Mouse (Mus musculus) bone marrow, adult 2 months (tissue): ENCODE results near the gene Trove2. TPM values are rescaled to one million over a fixed set of nuclear protein-coding genes. Genes with fewer than 3 reads are reported as not detected.

Experiments
- H3K27ac ChIP-seq: fragments of 200-500 bp; 2 replicates; pipeline ENCODE4 v1.5.1; 2012; ENCODE audit warnings: low read depth, mild to moderate bottlenecking, control low read depth, inconsistent platforms, low read length; ENCODE audit not compliant: control insufficient read depth, poor library complexity, insufficient read depth
- H3K4me1 ChIP-seq: fragments of 200-500 bp; 2 replicates; pipeline ENCODE4 v1.6.1; 2011; ENCODE audit warnings: low read length; ENCODE audit not compliant: control insufficient read depth, insufficient read depth
- H3K4me3 ChIP-seq: fragments of 200-500 bp; replicated peaks from 2 replicates; pipeline ENCODE3; 2011; ENCODE audit warnings: mild to moderate bottlenecking, low read depth, low read length, control low read depth; ENCODE audit not compliant: control insufficient read depth
- CTCF ChIP-seq: fragments of 200-500 bp; IDR thresholded peaks from 2 replicates; pipeline ENCODE4 v1.5.1; 2011; ENCODE audit warnings: low read length, control low read depth; ENCODE audit not compliant: control insufficient read depth, insufficient read depth
- POLR2A ChIP-seq: fragments of 200-500 bp; IDR thresholded peaks from 2 replicates; pipeline ENCODE4 v1.6.1; 2011; ENCODE audit warnings: low read depth, mild to moderate bottlenecking, control low read depth, low read length, borderline replicate concordance; ENCODE audit not compliant: control insufficient read depth
- WGBS: fragments of 180-500 bp; shearing (Covaris S2); methylation state at CpG from one replicate; pipeline ENCODE4 v1.1.7; 2018; 5-methylcytosine and 5-hydroxymethylcytosine counted together
- polyA plus RNA-seq: library from polyadenylated mRNA; stranded (reverse); fragments of >200 nt; gene quantifications from 2 replicates; pipeline ENCODE4 v1.2.4, GENCODE M21; 2011; ENCODE audit warnings: low replicate concordance; ENCODE audit not compliant: missing spikeins, insufficient read depth, insufficient read length

Trove2 gene
- polyA plus RNA-seq, 1 experiment: 6.5 TPM

DNA sequence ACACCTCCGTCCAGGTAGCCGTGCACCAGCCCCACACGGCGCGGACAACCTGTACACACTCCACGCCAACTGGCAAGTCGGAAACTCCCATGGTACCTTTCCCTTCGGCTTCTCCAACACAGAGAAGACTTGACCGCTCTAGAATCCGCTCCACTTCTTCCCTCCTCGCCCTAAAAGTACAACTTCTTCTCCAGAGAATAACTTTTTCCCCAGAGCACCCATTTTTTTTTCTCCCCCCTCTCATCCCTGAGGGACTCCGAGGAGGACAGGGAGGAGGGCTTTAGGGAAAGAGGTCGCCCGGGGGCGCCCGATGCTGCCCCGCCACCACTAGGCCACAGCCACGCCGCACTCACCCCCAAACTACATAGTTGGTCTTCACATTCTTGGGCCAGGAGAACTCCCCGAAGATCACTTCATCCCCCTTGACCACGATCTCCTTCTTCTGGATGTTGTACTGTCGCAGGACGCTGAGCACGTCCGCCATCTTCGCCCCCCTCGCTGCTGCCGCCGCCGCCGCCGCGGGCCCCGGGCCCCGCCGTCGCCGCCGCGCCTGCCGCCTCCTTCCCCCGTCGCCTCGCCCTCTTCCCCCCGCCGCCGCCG, 74.6 kb downstream of the Trove2 start:
- Histone ChIP-seq H3K4me1 (no peaks in the 10 kb centered on the region), H3K27ac (peak overlapping the region; percentile 69), H3K4me3 (peak overlapping the region; percentile 95)
- TF ChIP-seq POLR2A: no peak
- no peak for TF ChIP-seq CTCF
- under 1% methylated on average over 47 of the region's 48 CpGs for WGBS

DNA sequence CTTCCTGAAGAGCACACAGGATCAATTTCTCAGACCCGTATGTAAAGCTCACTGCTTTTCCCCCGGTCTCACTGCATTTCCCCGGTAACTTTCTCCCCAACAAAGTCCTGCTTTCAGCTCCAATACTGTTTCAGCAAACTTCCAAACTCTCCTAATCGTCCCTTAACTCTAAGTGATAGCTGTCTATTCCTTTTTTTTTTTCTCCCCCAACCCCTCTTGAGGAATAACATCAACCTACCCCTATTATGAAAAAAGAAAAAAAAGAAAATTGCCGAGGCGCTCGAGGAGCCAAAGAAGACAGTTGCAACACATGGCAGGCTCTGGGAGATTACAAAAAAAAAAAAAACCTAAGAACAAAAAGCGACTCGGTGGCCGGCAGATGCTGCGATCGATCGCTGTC, 75.1 kb downstream of the Trove2 start:
- Histone ChIP-seq H3K4me3 (peak overlapping the region; percentile 95), H3K4me1 (no peaks in the 10 kb centered on the region), H3K27ac (peak overlapping the region; percentile 69)
- under 1% methylated on average over 13 of the region's 13 CpGs for WGBS
- TF ChIP-seq POLR2A (no peak), CTCF (no peak)

Other genes starting within 250 kb of the Trove2 start
- not detected in 2 replicates for gene B3galt2, start 136.4 kb downstream of the Trove2 start, polyA plus RNA-seq
- gene Cdc73, start 74.2 kb downstream of the Trove2 start, polyA plus RNA-seq: 17.6 and 31.6 TPM in 2 replicates
- 37.9 and 59.9 TPM in 2 replicates for gene Glrx2, start 60.7 kb downstream of the Trove2 start, polyA plus RNA-seq
- gene Uchl5, start 204 bp upstream of the Trove2 start, polyA plus RNA-seq: 86.2 and 90.7 TPM in 2 replicates
- gene Rgs2, start 227.1 kb upstream of the Trove2 start, polyA plus RNA-seq: 16.3 and 44.7 TPM in 2 replicates